10 mouse cellular contexts compared by ENCODE assay signal in the genomic region with DNA sequence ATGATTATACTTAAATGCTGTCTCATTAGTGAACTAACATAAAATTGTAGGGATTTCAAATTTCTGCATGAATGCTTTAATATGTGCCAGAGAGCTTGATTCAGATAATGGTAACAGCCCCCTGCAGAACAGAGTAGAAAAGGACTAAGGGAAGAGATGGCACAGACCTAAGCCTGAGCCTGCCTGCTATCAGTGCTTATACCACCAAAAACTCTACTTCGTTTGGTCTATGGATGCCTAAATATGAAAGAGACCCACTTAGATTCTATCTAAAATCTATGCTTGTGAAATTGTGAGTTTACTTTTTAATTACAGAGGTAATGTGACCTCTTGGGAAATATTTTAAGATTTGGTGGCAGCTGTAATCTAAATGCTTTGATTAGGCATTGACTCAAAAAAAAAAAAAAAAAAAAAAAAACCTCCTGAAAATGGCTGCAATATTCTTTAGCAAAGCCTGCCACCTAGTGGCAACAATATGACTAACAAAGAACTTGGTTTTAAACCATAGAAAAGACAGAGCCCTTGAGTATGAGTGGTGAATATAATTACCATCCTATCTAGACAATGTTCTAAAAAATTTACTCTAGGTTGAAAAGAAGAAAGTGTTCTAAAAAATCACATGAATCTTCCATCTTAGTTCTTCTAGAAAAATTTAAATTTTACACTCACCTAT.
DNase-seq lines count a peak whose midpoint lies in the region; ATAC-seq and TF ChIP-seq lines count a peak whose summit lies in the region.
"Had no signal": no experiment of that assay in that cellular context is flagged by ENCODE, and none has a peak within 500 bp of the region (broad histone marks: within the 10 kb centered on the region; RNA-seq: fewer than 3 reads in every experiment).

No protein-coding gene starts in this region.

- no peak overlapping the region for H3K4me3 ChIP-seq in forebrain, embryonic 15.5 days
- no peak overlapping the region for H3K4me3 ChIP-seq in stomach, postnatal 0 days (ENCODE audit: low read depth, low read length)
- H3K4me3 ChIP-seq: lung, embryonic 15.5 days; stomach, embryonic 15.5 days had no signal

- intact Hi-C loops in left cerebral cortex, postnatal 36 days (cut with DNase I), result loop anchor here (2.0 to 10.0 kb wide), 3 partner anchors 544 to 1408 kb away; a partner anchor contains a TSS
- intact Hi-C loops in left cerebral cortex, postnatal 4 days (cut with DNase I), result loop anchor here (5.0 to 10.0 kb wide), 4 partner anchors 398 to 1408 kb away; no protein-coding TSS in a partner anchor

- DNase-seq in adrenal gland, postnatal 10 days, result peak; percentile 65
- no peak for DNase-seq in adrenal gland, adult 8-10 months
- DNase-seq in left cerebral cortex, adult 18-20 months (ENCODE audit: low spot score in 2 of 2), result peak; percentile 22 to 57
- DNase-seq in left cerebral cortex, postnatal 36 days (ENCODE audit: low spot score in 2 of 2), result no peak
- DNase-seq in R1 (ENCODE audit: low read depth, low spot score), result peak; percentile 43
- peak; percentile 24 for DNase-seq in left cerebral cortex, postnatal 4 days
- DNase-seq in stomach, postnatal 0 days (ENCODE audit: low spot score), result no peak

- TF ChIP-seq EP300 in stomach, postnatal 0 days (optimal IDR thresholded peaks at IDR 0.05), result no peak

- ATAC-seq in forebrain, embryonic 15.5 days (replicated peaks), result peak; percentile 57
- no peak for ATAC-seq in stomach, postnatal 0 days (ENCODE audit: low FRiP score, low TSS enrichment)

- no peaks in the 10 kb centered on the region for H3K9me3 ChIP-seq in forebrain, embryonic 15.5 days
- H3K9me3 ChIP-seq in stomach, postnatal 0 days (ENCODE audit: control insufficient read depth, low read length), result no peaks in the 10 kb centered on the region
- H3K9me3 ChIP-seq: lung, embryonic 15.5 days; stomach, embryonic 15.5 days had no signal

- no peaks in the 10 kb centered on the region for H3K27me3 ChIP-seq in forebrain, embryonic 15.5 days
- H3K27me3 ChIP-seq in stomach, postnatal 0 days (ENCODE audit: control insufficient read depth, insufficient read depth, low read length), result no peaks in the 10 kb centered on the region
- H3K27me3 ChIP-seq: lung, embryonic 15.5 days; stomach, embryonic 15.5 days had no signal

- peak; percentile 78 for TF ChIP-seq CTCF in stomach, postnatal 0 days (IDR thresholded peaks at IDR 0.05; ENCODE audit: low read depth)

- H3K9ac ChIP-seq in forebrain, embryonic 15.5 days (replicated peaks), result no peak overlapping the region
- H3K9ac ChIP-seq in stomach, postnatal 0 days (ENCODE audit: low read length), result no peak overlapping the region
- H3K9ac ChIP-seq: lung, embryonic 15.5 days; stomach, embryonic 15.5 days had no signal

- H3K36me3 ChIP-seq in forebrain, embryonic 15.5 days, result no peaks in the 10 kb centered on the region
- no peaks in the 10 kb centered on the region for H3K36me3 ChIP-seq in stomach, postnatal 0 days (ENCODE audit: control insufficient read depth, insufficient read depth, low read length)
- H3K36me3 ChIP-seq: lung, embryonic 15.5 days; stomach, embryonic 15.5 days had no signal

- H3K27ac ChIP-seq in forebrain, embryonic 15.5 days (replicated peaks), result no peak overlapping the region
- no peak overlapping the region for H3K27ac ChIP-seq in stomach, postnatal 0 days (replicated peaks)
- H3K27ac ChIP-seq: lung, embryonic 15.5 days; stomach, embryonic 15.5 days had no signal

- H3K4me1 ChIP-seq in forebrain, embryonic 15.5 days, result no peaks in the 10 kb centered on the region
- H3K4me1 ChIP-seq in stomach, postnatal 0 days (replicated peaks; ENCODE audit: control insufficient read depth, insufficient read depth), result no peaks in the 10 kb centered on the region
- H3K4me1 ChIP-seq: stomach, embryonic 15.5 days had no signal

- no peak overlapping the region for H3K4me2 ChIP-seq in forebrain, embryonic 15.5 days (replicated peaks)
- H3K4me2 ChIP-seq in stomach, postnatal 0 days (replicated peaks; ENCODE audit: low read depth), result no peak overlapping the region
- H3K4me2 ChIP-seq: lung, embryonic 15.5 days; stomach, embryonic 15.5 days had no signal

- 82% methylated on average over 1 of the region's 1 CpGs for WGBS in forebrain, embryonic 15.5 days
- 78% methylated on average over 1 of the region's 1 CpGs for WGBS in stomach, postnatal 0 days

Comparison
In these comparisons a context has a peak if more than half of its experiments do, and no peak if none do; other contexts are left out.
1. DNase-seq: peak in adrenal gland, postnatal 10 days (single experiment), left cerebral cortex, adult 18-20 months (2 of 2), R1 (single experiment) and left cerebral cortex, postnatal 4 days (single experiment); none in adrenal gland, adult 8-10 months (single experiment), left cerebral cortex, postnatal 36 days (0 of 2) and stomach, postnatal 0 days (single experiment).